Mouse (Mus musculus) lung, adult 2 months (tissue): ENCODE results near the gene Acad9.

Source experiments
- CTCF ChIP-seq: fragments of 200-500 bp; IDR thresholded peaks from 2 replicates; pipeline ENCODE4 v1.5.1; 2011; ENCODE audit warnings: mild to moderate bottlenecking, low read length, control low read depth; ENCODE audit not compliant: insufficient read depth
- POLR2A ChIP-seq: fragments of 200-500 bp; IDR thresholded peaks from 2 replicates; pipeline ENCODE4 v1.6.1; 2011; ENCODE audit warnings: low read depth, mild to moderate bottlenecking, control low read depth, low read length, borderline replicate concordance; ENCODE audit errors: extremely low read depth

DNA sequence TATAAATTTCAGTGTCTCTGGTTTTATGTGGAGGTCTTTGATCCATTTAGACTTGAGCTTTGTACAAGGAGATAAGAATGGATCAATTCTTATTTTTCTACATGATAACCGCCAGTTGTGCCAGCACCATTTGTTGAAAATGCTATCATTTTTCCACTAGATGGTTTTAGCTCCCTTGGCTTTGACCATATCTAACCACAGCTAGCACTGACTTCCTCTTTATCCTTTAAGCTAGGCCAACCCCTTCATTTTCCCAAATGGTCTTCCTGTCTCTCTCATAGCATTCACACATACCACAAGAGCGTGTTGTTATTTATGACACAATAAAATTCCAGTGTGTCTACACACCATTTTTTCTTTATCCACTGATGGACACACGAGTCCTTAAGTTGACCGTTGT lies 35.8 kb upstream of the Acad9 start:
- no peak for TF ChIP-seq CTCF
- TF ChIP-seq POLR2A: no peak
